Mouse (Mus musculus) hindbrain, embryonic 11.5 days (tissue): ENCODE data around the gene Ccdc158. TPM values are rescaled to one million over a fixed set of nuclear protein-coding genes. Genes with fewer than 3 reads are reported as not detected.

ENCODE experiments used
- ATAC-seq: fragments of 200-750 bp; cut with Nextera tagmentation; 2 replicates; pipeline ENCODE4 v1.8.0; 2017; ENCODE audit warnings: mild to moderate bottlenecking, moderate TSS enrichment, moderate library complexity; ENCODE audit not compliant: low FRiP score
- DNase-seq: peaks from one replicate; pipeline ENCODE4 v3.0.0-alpha.2; 2015; ENCODE audit warnings: low spot score
- H3K27ac ChIP-seq: fragments of 300-500 bp; sonication (generic); 2 replicates; pipeline ENCODE4 v1.5.1; 2014; ENCODE audit warnings: mild to moderate bottlenecking, low read depth, low read length
- H3K27me3 ChIP-seq: fragments of 300-500 bp; sonication (generic); 2 replicates; pipeline ENCODE4 v1.6.1; 2014; ENCODE audit warnings: mild to moderate bottlenecking, low read length, moderate library complexity, mixed read lengths; ENCODE audit not compliant: control insufficient read depth, insufficient read depth
- H3K36me3 ChIP-seq: fragments of 300-500 bp; sonication (generic); 2 replicates; pipeline ENCODE4 v1.6.1; 2014; ENCODE audit warnings: mild to moderate bottlenecking, low read length, moderate library complexity, mixed read lengths; ENCODE audit not compliant: control insufficient read depth, insufficient read depth
- H3K4me1 ChIP-seq: fragments of 300-500 bp; sonication (generic); replicated peaks from 2 replicates; pipeline ENCODE4 v1.6.1; 2014; ENCODE audit warnings: low read length, mixed read lengths; ENCODE audit not compliant: control insufficient read depth, insufficient read depth
- H3K4me2 ChIP-seq: fragments of 300-500 bp; sonication (generic); replicated peaks from 2 replicates; pipeline ENCODE4 v1.6.1; 2014; ENCODE audit warnings: mild to moderate bottlenecking, low read depth, low read length
- H3K4me3 ChIP-seq: fragments of 300-500 bp; sonication (generic); 2 replicates; pipeline ENCODE4 v1.5.1; 2014; ENCODE audit warnings: low read depth, low read length
- H3K9ac ChIP-seq: fragments of 300-500 bp; sonication (generic); 2 replicates; pipeline ENCODE4 v1.6.1; 2014; ENCODE audit warnings: low read depth, low read length
- H3K9me3 ChIP-seq: fragments of 300-500 bp; sonication (generic); 2 replicates; pipeline ENCODE4 v1.6.1; 2016; ENCODE audit warnings: low read length; ENCODE audit not compliant: control insufficient read depth
- WGBS: fragments of 180-500 bp; shearing (Covaris S2); extraction: QIAGEN DNeasy Blood & Tissue Kit; methylation state at CpG from one replicate; pipeline ENCODE4 v1.1.7; 2014; 5-methylcytosine and 5-hydroxymethylcytosine counted together
- polyA plus RNA-seq: library from polyadenylated mRNA; unstranded; fragments of >200 nt; fragmentation: Nextera tagmentation; extraction: Ambion mirVana; gene quantifications from 2 replicates; pipeline ENCODE4 v1.2.1, GENCODE M21; 2014

The Ccdc158 gene
- polyA plus RNA-seq, 1 experiment from 2014 or later: 1.1 TPM

DNA sequence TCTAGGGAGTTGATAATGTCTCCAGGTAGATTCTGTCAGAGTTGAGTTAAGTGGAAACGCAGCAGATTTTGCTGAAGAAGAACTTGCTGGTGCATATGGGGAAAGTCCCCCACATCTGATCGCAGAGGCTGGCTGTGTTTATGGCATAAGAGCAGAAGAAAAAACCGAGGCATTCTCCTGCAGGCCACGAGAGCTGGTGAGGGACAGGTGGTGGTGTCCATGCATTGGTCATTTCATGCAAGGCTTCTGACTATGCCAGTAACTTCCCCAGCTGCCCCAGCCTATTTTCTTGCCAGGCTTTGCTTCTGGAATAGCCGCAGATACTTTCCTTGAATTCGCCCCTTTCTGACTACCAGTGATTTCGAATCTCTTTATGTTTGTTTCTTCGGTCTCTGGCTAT, 78.2 kb downstream of the Ccdc158 start:
- WGBS: 89% methylated on average over 8 of the region's 8 CpGs
- H3K36me3 ChIP-seq: no peaks in the 10 kb centered on the region
- H3K9ac ChIP-seq: no peak overlapping the region
- no peak overlapping the region for H3K27ac ChIP-seq
- no peaks in the 10 kb centered on the region for H3K27me3 ChIP-seq
- no peak overlapping the region for H3K4me2 ChIP-seq
- DNase-seq (no peak), ATAC-seq (no peak)
- no peaks in the 10 kb centered on the region for H3K9me3 ChIP-seq
- no peak overlapping the region for H3K4me3 ChIP-seq
- H3K4me1 ChIP-seq: no peaks in the 10 kb centered on the region

GRCm38 (mm10) chr5:92595026-92595425, 80.0 kb downstream of the Ccdc158 start:
- Histone ChIP-seq H3K9me3 (no peaks in the 10 kb centered on the region), H3K9ac (no peak overlapping the region), H3K36me3 (no peaks in the 10 kb centered on the region), H3K27me3 (no peaks in the 10 kb centered on the region), H3K4me1 (no peaks in the 10 kb centered on the region), H3K4me3 (no peak overlapping the region), H3K4me2 (no peak overlapping the region), H3K27ac (no peak overlapping the region)
- ATAC-seq (no peak), DNase-seq (no peak)
- WGBS: 87% methylated on average over 5 of the region's 5 CpGs

DNA sequence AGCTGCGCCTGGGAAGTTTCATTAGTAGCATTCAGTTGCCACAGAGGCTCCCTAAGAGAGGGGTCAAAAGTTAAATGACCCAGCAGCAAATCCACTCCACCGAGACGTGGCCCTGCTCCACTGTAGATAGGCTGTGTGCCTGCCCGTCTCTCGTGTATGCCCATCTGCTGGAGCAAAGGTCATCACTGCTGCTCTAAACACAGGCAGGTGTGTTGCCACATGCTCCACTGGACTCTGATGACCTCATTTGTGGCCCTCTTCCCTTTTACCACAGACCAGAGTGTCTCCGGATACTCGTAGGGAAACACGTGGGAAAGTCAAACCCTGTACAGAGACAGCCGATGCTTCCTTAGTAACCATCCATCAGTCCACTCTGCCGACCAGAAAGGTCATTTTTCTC, 89.1 kb downstream of the Ccdc158 start:
- H3K9me3 ChIP-seq: no peaks in the 10 kb centered on the region
- WGBS: 46% methylated on average over 10 of the region's 10 CpGs
- no peaks in the 10 kb centered on the region for H3K27me3 ChIP-seq
- no peak overlapping the region for H3K9ac ChIP-seq
- no peak overlapping the region for H3K4me2 ChIP-seq
- H3K4me3 ChIP-seq: no peak overlapping the region
- DNase-seq (no peak), ATAC-seq (no peak)
- no peak overlapping the region for H3K27ac ChIP-seq
- H3K36me3 ChIP-seq: no peaks in the 10 kb centered on the region
- H3K4me1 ChIP-seq: no peaks in the 10 kb centered on the region

DNA sequence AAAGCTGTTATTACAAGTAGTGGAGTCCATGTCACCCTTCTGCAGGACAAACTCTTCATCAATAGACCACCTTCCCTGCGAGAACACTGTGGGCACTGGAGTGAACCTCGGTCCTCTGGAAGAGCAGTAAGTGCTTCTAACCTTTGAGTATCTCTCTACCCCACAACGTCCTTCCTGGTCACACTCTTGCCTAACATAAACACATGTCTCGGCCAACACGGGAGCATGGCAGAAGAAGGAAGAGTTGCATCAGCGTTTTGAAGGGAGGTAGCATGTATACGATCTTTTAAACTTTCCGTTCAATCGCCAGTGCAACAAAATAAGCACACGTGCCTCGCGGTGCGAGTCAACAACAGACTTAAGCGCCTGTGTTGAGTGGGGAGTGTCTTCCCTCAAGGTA, 95.5 kb downstream of the Ccdc158 start:
- Histone ChIP-seq H3K27ac (no peak overlapping the region), H3K4me2 (no peak overlapping the region), H3K36me3 (no peaks in the 10 kb centered on the region), H3K9me3 (no peaks in the 10 kb centered on the region), H3K9ac (no peak overlapping the region), H3K27me3 (no peaks in the 10 kb centered on the region), H3K4me1 (no peaks in the 10 kb centered on the region), H3K4me3 (no peak overlapping the region)
- WGBS: 89% methylated on average over 14 of the region's 14 CpGs
- ATAC-seq (no peak), DNase-seq (no peak)

DNA sequence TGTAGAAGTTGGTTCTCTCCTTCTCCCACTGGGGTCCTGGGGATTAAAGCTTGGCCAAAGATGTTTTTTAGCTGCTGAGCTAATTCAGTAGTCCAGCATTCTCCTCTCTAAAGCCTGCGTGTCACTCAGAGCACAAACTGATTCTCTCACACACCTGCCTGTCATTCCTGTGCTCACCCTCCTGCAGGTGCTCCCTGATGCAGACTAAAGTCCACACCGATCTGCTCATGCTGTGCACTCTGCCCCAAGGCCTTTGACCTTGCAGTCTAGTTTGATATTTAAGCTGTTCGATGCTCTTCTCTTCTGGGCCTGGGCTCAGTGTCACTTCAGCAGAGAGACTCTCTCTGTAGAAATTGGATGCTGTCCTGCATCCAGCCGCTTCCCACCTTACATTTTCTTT, 103.8 kb downstream of the Ccdc158 start:
- no peak overlapping the region for H3K27ac ChIP-seq
- no peaks in the 10 kb centered on the region for H3K27me3 ChIP-seq
- H3K4me2 ChIP-seq: no peak overlapping the region
- H3K4me1 ChIP-seq: no peaks in the 10 kb centered on the region
- no peak overlapping the region for H3K4me3 ChIP-seq
- ATAC-seq (no peak), DNase-seq (no peak)
- no peaks in the 10 kb centered on the region for H3K36me3 ChIP-seq
- WGBS: 87% methylated on average over 4 of the region's 4 CpGs
- no peak overlapping the region for H3K9ac ChIP-seq
- no peaks in the 10 kb centered on the region for H3K9me3 ChIP-seq

DNA sequence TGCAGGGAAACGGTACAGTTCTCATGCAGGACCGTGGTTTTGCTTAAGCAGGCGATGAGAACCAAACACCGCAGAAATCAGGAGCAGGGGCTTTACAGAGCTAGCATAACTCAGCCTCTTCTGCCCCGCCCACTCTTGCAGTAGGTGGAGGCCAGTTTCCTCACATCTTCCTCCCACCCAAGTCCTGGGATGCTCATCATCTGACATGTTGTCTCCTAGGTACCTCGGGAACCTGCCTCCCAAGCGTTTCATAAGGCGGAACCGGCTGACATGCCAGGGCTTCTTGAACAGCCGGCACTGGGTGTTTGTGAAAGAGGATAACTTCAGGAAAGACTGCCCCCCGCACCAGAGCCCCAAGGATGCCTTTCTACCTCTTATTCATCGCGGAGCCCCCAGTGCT, 113.1 kb downstream of the Ccdc158 start:
- 79% methylated on average over 13 of the region's 13 CpGs for WGBS

GRCm38 (mm10) chr5:92560201-92560600, 114.9 kb downstream of the Ccdc158 start:
- no peak overlapping the region for H3K4me2 ChIP-seq
- no peak for ATAC-seq
- DNase-seq: no peak

More for the DNA sequence above, 113.1 kb downstream of the Ccdc158 start:
- Histone ChIP-seq H3K27ac (no peak overlapping the region), H3K36me3 (no peaks in the 10 kb centered on the region), H3K4me1 (no peaks in the 10 kb centered on the region), H3K9me3 (no peaks in the 10 kb centered on the region), H3K4me3 (no peak overlapping the region), H3K9ac (no peak overlapping the region), H3K4me2 (no peak overlapping the region), H3K27me3 (no peaks in the 10 kb centered on the region)
- DNase-seq: no peak
- ATAC-seq: no peak

More at GRCm38 (mm10) chr5:92560201-92560600, 114.9 kb downstream of the Ccdc158 start:
- no peaks in the 10 kb centered on the region for H3K4me1 ChIP-seq
- H3K27ac ChIP-seq: no peak overlapping the region
- H3K4me3 ChIP-seq: no peak overlapping the region
- no peaks in the 10 kb centered on the region for H3K27me3 ChIP-seq
- no peaks in the 10 kb centered on the region for H3K9me3 ChIP-seq
- no peaks in the 10 kb centered on the region for H3K36me3 ChIP-seq
- 90% methylated on average over 2 of the region's 2 CpGs for WGBS
- H3K9ac ChIP-seq: no peak overlapping the region

Other genes with a start within 250 kb of the Ccdc158 start
- gene Nup54, start 240.1 kb downstream of the Ccdc158 start, polyA plus RNA-seq: 67.5 and 69.3 TPM in 2 replicates
- 11.2 and 11.7 TPM in 2 replicates for gene Scarb2, start 168.4 kb downstream of the Ccdc158 start, polyA plus RNA-seq
- gene Fam47e, start 120.2 kb downstream of the Ccdc158 start, polyA plus RNA-seq: 0.22 TPM in 1 of 2 replicates, not detected in the other
- 8.3 and 8.7 TPM in 2 replicates for gene Stbd1, start 72.2 kb downstream of the Ccdc158 start, polyA plus RNA-seq
- 4.8 and 6.6 TPM in 2 replicates for gene Shroom3, start 8.2 kb upstream of the Ccdc158 start, polyA plus RNA-seq